Mouse (Mus musculus) adrenal gland, adult (tissue): ENCODE measurements around the gene Cntfr.
"Not testable (repeated sequence)": the region's sequence is repeated elsewhere in the genome, so short reads cannot be mapped to it uniquely, and the experiment has no call there.

ENCODE experiments used
- DNase-seq, 2 experiments: peaks; one replicate each; pipeline ENCODE4 v3.0.0; 2022 to 2023; ENCODE audit warnings: low spot score in 1 of 2; ENCODE audit not compliant: inconsistent age in 2 of 2

Gene Cntfr

DNA sequence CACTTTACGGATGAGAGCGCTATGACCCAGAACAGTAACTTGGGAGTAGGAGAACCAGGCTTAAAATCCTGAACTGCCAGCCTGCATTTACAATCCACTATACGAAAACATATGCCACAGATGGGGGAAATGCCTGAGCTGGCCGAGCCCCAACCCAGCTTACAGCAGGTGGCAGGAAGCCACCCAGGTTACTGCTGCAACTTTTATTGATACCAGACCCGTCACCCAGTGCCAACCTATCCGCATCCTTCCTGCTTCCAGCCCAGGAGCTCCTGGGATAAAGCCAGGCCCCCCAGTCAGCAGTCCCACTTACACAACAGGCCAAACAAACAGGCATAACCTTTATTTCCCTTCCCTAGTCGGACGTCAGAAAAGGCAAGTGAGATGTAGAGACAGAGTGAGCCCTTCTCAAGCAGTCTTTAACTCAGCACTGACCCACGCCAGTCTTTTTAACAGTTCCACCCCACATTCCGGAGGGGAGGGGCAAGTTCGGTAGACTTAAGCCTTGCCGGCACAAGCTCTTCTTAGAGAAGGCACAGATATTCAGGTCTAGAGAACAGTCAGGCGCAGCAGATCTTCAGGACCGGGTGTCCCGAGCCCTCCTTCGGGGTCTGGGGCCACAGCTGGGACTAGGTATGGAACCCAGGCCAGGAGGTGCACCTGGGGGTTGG, 15.0 kb upstream of the Cntfr start:
- DNase-seq: no peak

DNA sequence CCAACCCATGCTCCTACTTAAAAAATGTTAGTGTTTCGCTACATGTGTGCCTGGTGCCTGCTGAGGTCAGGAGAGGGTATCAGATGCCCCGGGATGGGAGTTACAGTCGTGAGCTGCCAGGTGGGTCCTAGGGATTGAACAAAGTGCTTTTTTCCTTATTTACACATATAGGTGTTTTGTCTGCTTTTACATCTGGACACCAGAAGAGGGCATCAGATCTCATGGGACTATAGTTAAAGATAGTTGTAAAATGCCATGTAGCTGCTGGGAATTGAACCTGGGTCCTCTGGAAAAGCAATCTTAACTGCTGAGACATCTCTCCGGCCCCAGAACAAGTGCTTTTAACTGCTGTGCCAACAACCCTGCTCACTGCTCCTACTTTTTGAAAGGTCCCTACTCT, 13.3 kb upstream of the Cntfr start:
- DNase-seq: no peak

DNA sequence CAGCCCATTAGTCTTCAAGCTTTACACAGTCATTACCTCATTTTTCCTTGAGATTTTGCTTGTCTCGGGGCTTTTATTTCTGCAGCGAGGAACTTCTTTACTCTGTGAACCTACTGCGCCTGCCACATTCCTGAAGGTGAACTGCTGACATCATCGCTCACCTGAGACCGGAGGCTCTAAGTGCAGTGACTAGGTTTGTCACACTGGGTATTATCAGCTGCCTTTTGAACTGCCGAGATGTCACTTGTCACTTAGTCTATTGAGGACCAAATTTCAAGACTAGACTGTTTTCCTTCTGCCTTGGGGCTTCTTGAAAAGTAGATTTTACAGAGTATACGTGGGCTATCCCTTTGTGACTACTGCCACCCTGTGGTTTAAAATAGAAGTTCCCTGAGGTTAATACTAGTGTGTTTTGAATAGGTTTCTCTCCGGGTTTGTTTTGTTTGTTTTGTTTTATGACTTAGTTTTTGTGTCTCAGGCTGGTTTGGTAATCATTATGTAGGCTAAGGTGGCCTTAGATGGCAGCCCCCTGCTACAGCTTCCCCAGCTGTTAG, 11.4 kb upstream of the Cntfr start:
- peak in 1 of 2 experiments; percentile 89 for DNase-seq

DNA sequence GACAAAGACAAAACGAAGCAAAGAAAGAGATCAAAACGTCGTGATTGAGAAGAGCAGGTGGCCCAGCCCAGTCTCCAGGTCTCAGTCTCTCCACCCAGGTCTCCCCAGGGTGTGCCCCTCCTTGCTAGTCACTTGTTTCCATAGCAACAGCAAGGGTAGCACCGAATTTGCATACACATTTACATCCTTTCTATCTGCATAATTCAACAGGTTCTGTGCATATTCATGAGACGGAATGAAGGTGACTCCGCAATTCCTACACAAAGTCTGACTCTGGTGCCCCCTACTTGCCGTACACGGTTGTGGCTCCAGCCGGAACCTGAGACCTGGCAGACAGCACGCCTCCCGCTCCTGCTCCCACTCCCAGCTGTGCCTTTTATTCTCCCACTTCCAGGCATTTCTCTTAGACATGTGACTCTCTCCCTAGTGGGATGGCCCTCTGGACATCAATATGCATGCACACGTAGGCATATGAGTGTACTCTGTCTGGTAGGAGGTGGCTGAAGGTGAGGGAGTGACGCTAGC, 10.2 kb upstream of the Cntfr start:
- peak; percentile 64 to 87 for DNase-seq

DNA sequence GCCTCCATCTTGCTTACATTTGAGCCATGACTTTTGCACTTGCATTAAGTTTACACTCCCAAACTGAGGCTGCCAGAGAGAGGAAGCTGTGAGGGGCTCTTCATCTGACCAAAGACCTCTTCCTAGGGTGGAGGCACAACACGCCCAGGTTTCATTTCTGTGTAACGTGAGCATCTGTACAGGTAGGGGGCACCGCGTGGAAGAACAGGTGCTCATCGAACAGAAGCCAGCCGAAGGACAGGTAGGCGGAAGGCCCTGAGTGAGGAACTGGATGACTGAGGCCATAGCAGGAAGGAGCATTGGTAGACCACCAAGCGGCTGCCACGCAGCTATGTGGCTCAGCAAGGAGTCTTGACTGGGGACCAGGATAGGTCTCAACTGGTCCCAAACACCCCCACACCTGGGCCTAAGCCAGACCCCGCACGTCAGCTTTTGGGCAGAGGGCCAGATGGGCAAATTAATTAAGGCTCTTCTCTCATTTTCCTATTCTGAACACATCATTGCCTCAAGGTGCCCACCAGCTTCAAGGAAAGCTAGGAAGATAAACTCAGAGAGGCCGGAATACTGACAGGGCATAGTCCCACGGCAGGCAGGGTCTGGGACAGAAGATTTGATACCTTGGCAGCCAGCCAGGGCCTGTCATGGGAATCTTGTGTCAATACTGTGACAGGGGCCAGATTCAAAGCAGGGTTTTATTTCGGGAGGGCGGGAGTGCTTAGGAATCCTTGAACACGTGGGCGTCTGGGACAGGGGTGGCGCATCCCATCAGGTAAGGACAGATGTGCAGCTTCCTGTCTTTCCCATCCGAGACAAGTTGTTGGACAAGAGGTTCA, 9.2 kb upstream of the Cntfr start:
- DNase-seq: peak in 1 of 2 experiments; percentile 34

DNA sequence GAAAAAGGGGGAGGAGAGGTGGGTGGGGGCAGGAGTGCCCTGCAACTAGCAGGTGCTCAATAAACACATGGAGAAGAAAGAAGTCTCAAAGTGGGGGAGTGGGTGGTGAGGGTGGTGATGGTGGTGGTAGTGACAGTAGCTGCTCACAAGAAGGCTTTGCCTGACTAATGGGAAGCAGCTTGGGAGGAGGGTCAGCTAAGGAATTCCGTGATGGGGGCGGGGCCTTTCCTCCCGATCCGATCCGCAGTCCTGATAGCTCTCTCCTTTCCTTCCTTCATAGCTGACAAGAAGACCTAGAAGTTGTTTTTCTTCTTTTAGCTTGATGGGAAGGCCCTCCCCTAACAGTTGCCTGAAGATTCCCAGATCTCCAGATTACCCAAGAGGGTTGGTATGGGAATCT, 7.8 kb upstream of the Cntfr start:
- DNase-seq: no peak

DNA sequence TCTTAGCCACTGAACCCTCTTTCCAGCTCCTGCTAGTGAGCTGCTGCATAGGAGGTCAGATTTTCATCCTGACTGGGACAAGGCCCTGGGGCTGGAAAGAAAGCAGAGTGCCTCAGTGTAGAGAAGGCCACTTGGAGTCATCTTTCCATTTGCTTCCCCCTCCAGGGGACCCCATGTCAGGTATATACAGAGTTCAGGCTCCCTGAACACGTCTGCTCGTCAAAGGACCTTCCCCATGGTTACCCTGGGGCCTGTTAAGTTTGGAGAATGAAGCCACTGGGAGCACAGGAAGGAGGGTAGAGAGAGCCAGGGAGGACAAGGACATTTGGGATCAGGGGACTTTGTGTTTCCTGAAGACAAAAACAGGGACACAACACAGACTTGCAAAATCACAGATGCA, 5.3 kb upstream of the Cntfr start:
- not testable (repeated sequence) for DNase-seq

DNA sequence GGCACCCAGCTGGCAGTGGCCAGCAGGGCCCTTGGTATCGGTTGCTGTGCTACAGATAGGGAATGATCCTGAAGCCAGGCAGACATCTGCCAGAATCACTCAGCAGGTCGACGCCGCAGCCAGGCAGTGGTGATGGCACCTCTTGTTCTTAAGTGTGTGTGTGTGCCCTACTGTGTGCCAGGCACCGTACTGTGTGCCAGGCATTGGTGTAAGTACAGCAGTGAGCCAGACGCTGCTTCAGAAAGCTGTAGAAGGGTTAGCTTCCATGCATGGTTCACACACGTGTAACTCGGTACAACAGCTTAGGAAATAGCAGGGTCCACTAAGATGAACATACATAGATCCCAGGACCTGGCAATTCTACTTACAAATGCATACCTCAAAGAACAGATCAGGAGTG, 3.3 kb upstream of the Cntfr start:
- DNase-seq: not testable (repeated sequence)

DNA sequence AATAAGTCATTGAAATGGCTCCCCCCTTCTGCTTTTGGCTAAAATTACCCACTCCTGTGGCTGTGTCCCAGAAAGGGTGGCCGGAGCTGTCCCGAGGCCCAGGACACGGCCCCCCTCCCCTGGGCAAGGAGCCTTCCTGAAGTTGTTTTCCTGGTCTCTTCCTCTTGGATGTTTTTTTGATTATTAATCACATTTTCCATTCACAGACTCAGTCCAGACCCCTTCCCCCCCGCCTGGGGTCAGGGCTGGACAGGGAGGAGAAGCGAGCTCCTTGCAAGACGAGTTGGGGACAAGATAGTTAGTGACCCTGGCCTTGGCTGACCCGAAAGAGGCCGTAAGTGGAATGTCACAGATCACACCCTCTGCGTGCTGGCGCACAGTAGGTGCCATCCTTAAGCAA, 2.9 kb upstream of the Cntfr start, which contains the start of gene Il11ra1:
Il11ra1 (plus strand) TSS at position 207 of the 400 bp plus-strand sequence.
- DNase-seq: peak in 1 of 2 experiments; percentile 44

DNA sequence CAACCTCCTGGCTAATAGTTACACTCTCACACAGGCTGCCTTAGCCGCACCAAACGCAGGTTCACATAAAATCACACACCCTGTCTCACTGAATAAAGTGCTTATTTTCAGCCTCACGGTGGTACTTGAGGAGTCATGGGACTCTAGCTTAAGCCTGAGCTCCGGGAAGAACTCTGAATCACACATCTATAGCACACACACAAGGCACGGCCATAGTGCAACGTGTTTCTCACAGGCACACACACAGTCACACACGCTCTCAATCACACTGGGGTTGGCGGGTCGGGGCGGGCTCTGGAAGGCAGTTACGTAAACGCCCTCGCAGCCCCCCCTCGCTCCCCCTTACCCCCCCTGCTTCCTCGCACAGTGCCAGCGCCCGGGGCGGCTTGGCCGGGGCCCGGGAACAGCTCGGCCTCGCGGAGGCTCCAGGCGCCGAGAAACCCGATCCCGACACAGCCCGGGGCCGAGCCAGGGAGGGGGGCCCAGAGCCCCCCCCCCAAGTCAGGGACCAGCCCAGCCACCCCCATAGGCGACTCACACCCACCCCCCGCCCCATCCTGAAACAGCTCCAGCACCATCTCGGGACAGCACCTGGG, 1.6 kb upstream of the Cntfr start:
- DNase-seq: peak; percentile 68 to 78

DNA sequence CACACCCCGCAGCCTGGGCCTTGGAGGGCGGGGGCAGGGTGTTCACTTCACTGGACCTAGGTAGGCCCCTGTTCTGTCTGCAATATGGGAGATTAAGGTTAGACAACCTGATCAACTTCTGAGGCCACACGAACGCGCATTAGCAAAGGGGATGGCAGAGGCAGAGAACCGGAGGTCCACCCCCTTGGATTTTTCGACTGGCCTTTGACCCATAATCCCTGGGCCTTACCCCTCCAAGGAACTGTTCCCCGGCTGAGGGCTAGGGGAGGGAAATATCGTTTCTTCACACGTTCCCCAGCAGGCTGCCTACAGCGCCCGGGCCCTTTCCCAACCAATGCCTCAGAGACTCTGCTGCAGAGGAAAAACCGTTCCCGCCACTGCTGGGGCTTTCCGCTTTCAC, 437 bp downstream of the Cntfr start:
- peak in 1 of 2 experiments; percentile 60 for DNase-seq

DNA sequence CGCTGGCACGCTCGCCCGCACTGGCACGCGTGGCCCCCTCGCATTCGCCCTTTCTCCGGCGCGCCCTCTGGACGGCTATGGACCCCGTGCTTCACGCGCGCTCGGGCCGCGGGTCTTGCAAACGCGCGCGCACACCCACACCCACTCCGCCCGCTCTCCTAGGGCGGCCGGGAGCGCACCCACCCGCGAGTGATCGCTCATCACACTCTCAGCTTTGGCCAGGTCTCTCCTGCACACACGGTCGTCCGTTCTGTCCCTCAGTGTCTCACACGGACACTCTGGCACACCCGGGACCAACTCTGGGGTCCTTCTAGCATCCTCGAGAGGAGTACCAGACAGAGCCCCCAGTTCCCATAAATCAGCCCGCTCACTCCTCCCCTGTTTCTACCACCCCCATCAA, 1.1 kb downstream of the Cntfr start:
- peak in 1 of 2 experiments; percentile 49 for DNase-seq

DNA sequence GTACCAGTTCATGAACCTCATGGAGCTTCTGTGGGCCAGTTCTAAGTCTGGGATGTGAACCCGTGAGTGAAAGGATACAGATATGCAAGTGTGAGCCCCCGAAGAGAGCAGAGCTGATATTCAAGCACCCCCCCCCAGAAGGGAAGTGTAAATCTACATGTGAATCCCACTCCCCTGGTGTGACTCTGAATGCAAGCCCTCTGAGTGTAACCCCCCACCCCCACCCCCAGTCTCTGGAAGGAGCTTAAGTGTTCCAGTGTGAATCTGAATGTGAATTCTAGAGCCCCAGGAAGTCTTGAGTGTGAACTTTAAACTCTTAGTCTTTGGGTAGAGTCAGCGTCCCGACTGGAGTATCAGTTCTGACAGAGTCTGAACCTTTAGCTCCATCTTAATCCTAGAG, 3.4 kb downstream of the Cntfr start:
- not testable (repeated sequence) for DNase-seq

DNA sequence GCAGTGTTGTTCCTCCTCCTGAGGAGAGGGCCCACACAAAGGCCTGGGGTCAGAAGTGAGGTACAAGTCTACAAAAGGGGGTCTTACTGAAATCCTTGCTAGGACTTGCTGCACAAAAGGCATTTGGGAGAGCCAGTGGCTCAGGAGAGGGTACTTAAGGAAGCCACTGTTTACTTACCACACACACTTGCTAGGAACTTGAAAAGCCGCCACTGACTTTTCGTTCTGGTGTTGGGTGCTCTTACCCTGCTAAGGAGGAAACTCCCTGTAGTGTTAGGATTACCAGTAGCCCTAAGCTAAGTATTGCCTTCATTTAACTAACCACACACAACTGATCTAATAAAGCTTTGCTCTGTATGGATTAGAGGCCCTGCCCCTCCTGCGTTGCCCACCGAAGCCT, 6.9 kb downstream of the Cntfr start:
- not testable (repeated sequence) for DNase-seq

DNA sequence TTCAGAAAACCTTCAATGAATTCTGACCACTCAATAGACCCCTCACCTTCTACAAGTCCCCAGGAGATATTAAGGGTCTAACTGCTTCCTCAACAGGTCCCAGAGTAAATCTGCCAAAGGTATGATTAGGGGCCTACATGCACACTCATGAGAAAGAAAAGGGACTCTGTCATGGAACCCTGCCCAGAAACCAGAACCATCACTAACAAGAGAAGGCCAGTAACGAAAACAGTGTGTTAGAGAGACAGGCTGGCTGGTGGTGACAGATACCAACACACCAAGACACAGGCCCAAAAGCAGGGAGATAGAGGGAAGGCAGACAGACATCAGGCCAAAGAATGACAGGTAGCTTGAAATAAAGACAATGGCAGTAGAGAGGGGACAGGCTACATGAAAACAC, 8.3 kb downstream of the Cntfr start:
- not testable (repeated sequence) for DNase-seq

DNA sequence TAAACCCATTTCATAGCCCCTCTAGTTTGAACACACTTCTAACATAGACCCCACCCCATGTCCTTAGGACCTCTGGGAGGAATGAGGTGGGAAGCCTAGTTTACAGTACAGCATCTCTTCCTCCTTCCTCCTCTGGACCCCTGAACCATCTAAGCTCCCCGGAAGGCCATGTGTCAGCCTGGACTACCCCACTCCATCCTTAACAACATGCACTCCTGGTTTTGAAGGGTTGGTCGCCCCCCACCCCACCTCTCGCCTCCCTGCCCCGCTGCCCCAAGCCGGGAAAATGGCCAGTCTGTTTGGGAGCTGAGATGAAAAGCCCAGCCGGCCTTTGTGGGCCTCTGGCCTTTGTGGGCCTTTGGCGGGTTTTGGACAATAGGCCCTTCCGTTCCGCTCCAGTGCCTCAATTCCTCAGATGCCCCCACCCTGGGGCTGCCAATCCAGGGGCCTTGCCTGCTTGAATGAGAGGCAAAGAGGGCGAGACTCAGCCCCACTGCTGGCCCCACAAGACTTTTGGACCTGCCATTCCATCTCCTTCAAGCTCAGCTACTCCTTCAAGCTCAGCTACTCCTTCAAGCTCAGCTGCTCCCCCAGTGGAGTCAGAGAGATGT, 10.9 kb downstream of the Cntfr start:
- not testable (repeated sequence) for DNase-seq

DNA sequence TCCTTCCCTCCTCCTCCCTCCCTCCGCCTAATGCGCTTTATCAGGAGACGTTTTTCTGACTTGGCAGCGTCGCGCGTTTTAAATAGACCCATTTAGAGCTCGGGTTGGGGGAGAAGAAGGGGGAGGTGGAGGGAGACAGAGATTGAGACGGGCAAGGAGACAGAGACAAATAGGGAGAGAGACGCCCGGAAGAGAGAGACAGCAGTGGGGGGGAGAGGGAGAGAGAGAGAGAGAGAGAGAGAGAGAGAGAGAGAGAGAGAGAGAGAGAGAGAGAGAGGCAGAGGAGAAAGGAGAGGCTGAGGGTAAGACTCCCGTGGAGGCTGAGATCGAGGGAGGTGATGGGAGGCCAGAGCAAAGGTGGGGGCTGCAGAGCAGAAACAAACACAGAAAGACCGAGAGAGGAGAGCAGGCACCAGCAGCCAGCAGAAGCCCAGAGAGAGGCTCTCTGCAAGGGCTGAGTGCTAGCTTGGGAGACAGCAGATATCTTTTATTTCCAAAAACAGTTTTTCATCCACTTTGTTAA, 11.9 kb downstream of the Cntfr start:
- DNase-seq: not testable (repeated sequence)

DNA sequence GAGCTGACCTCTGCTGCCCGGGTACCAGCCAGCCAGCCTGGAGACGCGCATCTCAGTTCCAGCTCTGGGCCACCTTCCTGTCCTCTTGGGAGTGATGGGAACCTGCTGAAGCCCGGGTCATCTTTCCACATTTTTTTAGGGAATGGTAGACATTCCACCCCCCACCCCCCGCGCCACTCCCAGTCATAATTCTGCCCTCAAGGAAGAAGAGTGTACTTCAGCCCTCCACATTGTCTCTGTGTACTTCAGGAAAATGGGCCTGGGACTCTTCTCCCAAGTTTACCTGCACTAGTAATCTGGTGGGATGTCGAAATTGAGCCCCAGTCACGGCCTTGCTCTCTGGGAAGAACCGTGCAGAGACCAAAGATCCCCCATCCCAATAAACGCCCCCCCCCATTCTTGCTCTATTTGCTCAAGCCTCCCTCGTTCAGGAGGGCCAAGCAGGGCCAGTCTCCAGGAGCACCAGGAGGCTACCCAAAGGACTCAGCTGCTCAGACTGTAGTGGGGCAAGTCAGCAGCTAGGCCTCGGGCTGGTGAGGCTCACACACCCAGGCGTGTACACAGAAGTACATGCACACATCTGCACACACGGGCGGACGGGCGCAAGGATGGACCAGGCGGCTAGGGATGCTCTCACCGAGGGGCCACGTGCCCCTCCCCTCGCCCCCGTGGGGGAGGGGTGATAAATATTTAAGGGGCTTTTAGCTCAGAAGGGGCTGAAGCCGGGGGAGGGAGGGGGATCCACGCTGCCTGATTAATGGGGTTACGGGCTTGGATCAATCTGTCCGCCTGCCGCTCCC, 12.6 kb downstream of the Cntfr start:
- not testable (repeated sequence) for DNase-seq

DNA sequence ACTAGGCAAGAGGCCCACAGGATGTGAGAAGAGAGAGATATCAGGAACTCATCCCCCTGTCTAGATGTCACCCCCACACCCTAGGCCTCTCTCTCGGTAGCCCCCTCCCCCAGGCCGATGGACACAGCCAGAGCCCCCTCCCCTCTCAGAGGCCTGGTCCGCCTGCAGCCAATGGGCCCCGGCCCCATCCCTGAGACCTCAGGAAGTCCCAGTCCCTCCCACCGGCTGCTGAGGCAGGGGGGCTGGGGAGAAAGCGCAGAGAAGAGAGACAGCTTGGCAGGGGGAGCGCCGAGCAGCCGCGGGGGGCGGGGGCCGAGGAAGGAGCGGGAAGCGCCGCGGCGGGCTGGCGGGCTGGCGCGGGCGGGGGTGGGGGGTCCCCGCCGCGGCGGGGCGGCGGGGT, 13.6 kb downstream of the Cntfr start:
- not testable (repeated sequence) for DNase-seq

DNA sequence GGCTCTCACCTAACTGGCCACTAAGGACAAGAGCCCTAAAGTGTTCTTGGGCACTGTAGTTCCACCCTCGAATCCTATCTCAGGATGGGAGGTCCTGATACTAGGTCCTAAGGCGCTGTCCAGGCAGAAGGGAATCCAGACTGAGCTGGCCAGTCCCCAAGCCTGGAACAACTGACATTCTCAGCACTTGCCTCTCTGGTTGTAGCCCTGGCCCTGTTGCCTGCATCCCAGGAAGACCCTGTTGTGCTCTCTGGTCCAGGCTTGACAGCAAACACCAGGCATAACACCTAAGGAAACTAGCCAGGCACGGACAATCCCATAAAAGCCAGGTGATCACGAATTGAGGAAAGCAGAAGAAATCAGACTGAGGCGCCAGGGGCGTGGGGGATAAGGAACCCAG, 14.1 kb downstream of the Cntfr start:
- DNase-seq: no peak
